Mouse (Mus musculus) spleen, adult 2 months (tissue): ENCODE results near the gene Fam240b.

Experiments used
- CTCF ChIP-seq: fragments of 200-500 bp; IDR thresholded peaks from 2 replicates; pipeline ENCODE4 v1.5.1; 2011; ENCODE audit warnings: mild to moderate bottlenecking, inconsistent platforms; ENCODE audit not compliant: insufficient read depth, insufficient read length, insufficient replicate concordance; ENCODE audit errors: extremely low read depth
- POLR2A ChIP-seq: fragments of 200-500 bp; IDR thresholded peaks from 2 replicates; pipeline ENCODE4 v1.6.1; 2011; ENCODE audit warnings: low read depth, low read length, inconsistent platforms

GRCm38 (mm10) chr13:64432017-64432995 lies 65.3 kb downstream of the Fam240b start, which contains the start of gene Cdk20:
- TF ChIP-seq POLR2A: peak; percentile 2; the same call in 1 of the 2 replicates
- peak; percentile 74 for TF ChIP-seq CTCF
